Mouse (Mus musculus) limb, embryonic 11.5 days (tissue): Measurements from ENCODE around the gene Men1. TPM values are rescaled to one million over a fixed set of nuclear protein-coding genes. Genes with fewer than 3 reads are reported as not detected.

Experiments used
- ATAC-seq: fragments of 200-750 bp; cut with Nextera tagmentation; 2 replicates; pipeline ENCODE4 v1.8.0; 2017; ENCODE audit warnings: low read depth; ENCODE audit not compliant: insufficient number of reproducible peaks, low FRiP score, low TSS enrichment
- DNase-seq: peaks from one replicate; pipeline ENCODE4 v3.0.0-alpha.2; 2015; ENCODE audit warnings: low spot score
- H3K27ac ChIP-seq: fragments of 300-500 bp; sonication (generic); replicated peaks from 2 replicates; pipeline ENCODE4 v1.5.1; 2014; ENCODE audit warnings: low read depth, mild to moderate bottlenecking, low read length
- H3K27me3 ChIP-seq: fragments of 300-500 bp; sonication (generic); 2 replicates; pipeline ENCODE4 v1.6.1; 2014; ENCODE audit warnings: mild to moderate bottlenecking, low read length, mixed read lengths; ENCODE audit not compliant: control insufficient read depth, insufficient read depth
- H3K36me3 ChIP-seq: fragments of 300-500 bp; sonication (generic); 2 replicates; pipeline ENCODE4 v1.6.1; 2014; ENCODE audit warnings: mild to moderate bottlenecking, low read length, moderate library complexity, mixed read lengths; ENCODE audit not compliant: control insufficient read depth, insufficient read depth
- H3K4me1 ChIP-seq: fragments of 300-500 bp; sonication (generic); 2 replicates; pipeline ENCODE4 v1.6.1; 2014; ENCODE audit warnings: low read length, mixed read lengths; ENCODE audit not compliant: control insufficient read depth, insufficient read depth
- H3K4me2 ChIP-seq: fragments of 300-500 bp; sonication (generic); 2 replicates; pipeline ENCODE4 v1.6.1; 2014; ENCODE audit warnings: low read depth, mild to moderate bottlenecking, moderate library complexity; ENCODE audit not compliant: severe bottlenecking
- H3K4me3 ChIP-seq: fragments of 300-500 bp; sonication (generic); 2 replicates; pipeline ENCODE4 v1.5.1; 2014; ENCODE audit warnings: low read depth, low read length
- H3K9ac ChIP-seq: fragments of 300-500 bp; sonication (generic); 2 replicates; pipeline ENCODE4 v1.6.1; 2014; ENCODE audit warnings: mild to moderate bottlenecking, low read length
- H3K9me3 ChIP-seq: fragments of 300-500 bp; sonication (generic); 2 replicates; pipeline ENCODE4 v1.6.1; 2016; ENCODE audit warnings: low read length; ENCODE audit not compliant: control insufficient read depth
- WGBS: fragments of 180-500 bp; shearing (Covaris S2); extraction: QIAGEN DNeasy Blood & Tissue Kit; methylation state at CpG from one replicate; pipeline ENCODE4 v1.1.7; 2014; 5-methylcytosine and 5-hydroxymethylcytosine counted together
- polyA plus RNA-seq: library from polyadenylated mRNA; unstranded; fragments of >200 nt; fragmentation: Nextera tagmentation; extraction: Ambion mirVana; gene quantifications from 2 replicates; pipeline ENCODE4 v1.2.1, GENCODE M21; 2014

The Men1 gene
- polyA plus RNA-seq, 1 experiment from 2014 or later, result 65.3 TPM

DNA sequence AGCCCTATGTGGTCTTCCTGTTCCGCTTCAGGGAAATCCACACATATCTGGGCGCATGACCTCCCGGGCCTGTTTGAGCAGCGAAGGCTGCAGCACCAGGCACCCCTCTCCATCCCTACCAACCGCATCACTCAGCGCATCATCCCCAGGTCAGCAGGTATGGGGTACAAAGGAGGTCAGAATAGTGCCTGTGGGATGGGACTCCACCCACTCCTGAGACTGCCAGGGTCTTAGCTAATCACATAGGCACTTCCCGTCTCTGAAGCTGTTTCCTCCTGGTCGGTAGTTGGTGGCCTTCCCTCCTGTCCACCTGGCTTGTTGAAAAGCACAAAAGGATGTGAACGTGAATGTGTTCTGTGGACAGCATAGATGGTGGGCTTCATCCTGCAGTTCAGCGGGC, 11.9 kb downstream of the Men1 start:
- H3K4me2 ChIP-seq, result no peak overlapping the region
- DNase-seq, result no peak
- 88% methylated on average over 10 of the region's 10 CpGs for WGBS
- no peaks in the 10 kb centered on the region for H3K9me3 ChIP-seq
- no peak for ATAC-seq
- no peaks in the 10 kb centered on the region for H3K27me3 ChIP-seq
- peaks cover 11% of the 10 kb centered on the region for H3K4me1 ChIP-seq
- H3K4me3 ChIP-seq, result no peak overlapping the region
- H3K36me3 ChIP-seq, result peaks cover 3% of the 10 kb centered on the region; the same call in 1 of the 2 replicates
- no peak overlapping the region for H3K9ac ChIP-seq
- no peak overlapping the region for H3K27ac ChIP-seq

DNA sequence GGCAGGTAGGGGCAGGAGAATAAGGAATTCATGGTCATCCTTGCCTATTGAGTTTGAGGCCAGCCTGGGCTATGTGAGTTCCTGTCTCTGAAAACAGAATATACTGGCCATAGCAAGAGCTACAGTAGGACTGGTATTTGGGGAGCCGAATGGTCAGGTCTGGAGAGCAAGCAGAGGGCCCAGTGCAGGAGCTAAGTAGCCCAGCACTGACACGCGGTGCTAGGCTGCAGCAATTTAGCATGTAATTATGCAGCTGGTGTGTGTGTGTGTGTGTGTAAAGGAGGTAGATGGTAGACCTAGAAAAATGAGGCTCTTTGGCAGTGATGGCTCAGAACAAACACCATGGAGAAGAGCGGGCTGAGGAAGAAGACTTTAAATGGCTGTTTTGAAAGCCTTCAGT, 12.8 kb downstream of the Men1 start:
- 94% methylated on average over 4 of the region's 4 CpGs for WGBS
- no peaks in the 10 kb centered on the region for H3K9me3 ChIP-seq
- ATAC-seq (no peak), DNase-seq (no peak)
- H3K9ac ChIP-seq, result no peak overlapping the region
- H3K4me2 ChIP-seq, result no peak overlapping the region
- H3K4me1 ChIP-seq, result peaks cover 11% of the 10 kb centered on the region
- H3K27ac ChIP-seq, result no peak overlapping the region
- no peak overlapping the region for H3K4me3 ChIP-seq
- no peaks in the 10 kb centered on the region for H3K27me3 ChIP-seq
- peaks cover 3% of the 10 kb centered on the region; the same call in 1 of the 2 replicates for H3K36me3 ChIP-seq

DNA sequence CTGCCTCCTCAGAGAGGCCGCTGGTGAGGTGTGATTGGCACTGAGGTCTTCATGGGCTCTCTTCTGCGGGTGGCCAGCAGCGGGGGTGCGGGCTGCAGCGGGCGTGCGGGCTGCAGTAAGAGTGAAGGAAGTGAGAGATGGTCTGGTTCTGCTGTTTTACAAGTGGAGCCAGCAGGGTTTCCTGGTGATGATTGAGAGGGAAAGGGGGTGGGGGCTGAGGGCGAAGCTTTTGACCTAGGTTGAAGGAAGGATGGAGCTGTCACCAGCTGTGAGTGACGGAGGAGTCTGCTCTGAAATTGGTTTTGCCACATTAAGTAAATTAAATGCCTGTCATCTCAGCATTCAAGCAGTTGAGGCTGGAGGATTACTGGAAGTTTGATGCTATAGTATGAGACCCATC, 13.9 kb downstream of the Men1 start:
- H3K27me3 ChIP-seq, result no peaks in the 10 kb centered on the region
- DNase-seq, result no peak
- no peak overlapping the region for H3K9ac ChIP-seq
- peak overlapping the region; percentile 56; the same call in 1 of the 2 replicates for H3K27ac ChIP-seq
- no peak for ATAC-seq
- H3K4me3 ChIP-seq, result no peak overlapping the region
- no peaks in the 10 kb centered on the region for H3K9me3 ChIP-seq
- peaks cover 11% of the 10 kb centered on the region for H3K4me1 ChIP-seq
- peaks cover 2% of the 10 kb centered on the region; the same call in 1 of the 2 replicates for H3K36me3 ChIP-seq
- no peak overlapping the region for H3K4me2 ChIP-seq
- WGBS, result 34% methylated on average over 9 of the region's 9 CpGs

DNA sequence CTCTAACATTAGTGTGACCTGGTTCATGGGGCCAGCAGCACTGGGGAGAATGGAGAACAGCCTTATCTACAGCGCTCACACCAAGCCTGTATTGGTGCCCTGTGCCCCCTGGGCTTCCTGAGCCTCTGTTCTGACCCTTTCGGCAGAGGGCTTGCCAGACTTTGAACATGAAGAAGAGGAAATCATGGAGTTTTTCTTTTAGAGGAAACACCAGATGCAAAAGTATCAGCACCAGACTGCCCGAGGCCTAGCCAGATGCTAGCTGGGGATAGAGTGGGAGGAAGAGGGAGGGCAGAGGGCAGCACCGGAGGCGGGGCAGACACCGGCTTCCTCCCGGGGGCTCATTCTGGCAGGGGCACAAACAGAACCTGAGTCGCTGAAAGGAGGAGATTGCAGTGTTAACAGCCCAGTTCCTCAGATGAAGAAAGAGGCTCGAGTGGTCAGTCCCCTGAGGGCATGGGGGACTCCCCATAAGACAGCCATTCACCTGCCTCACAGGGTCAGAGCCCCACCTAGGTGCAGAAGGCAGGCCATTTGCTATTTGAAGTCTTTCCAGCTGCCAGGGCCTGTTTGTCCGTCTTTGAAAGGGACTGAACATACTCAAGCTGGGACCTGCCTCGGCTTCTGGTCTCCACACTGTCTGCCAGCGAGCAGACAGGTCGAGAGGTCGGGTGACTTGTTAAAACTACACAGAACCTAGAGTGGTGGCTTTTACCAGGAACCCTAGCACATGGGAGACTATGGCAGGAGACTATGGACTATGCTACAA, 14.6 kb downstream of the Men1 start:
- 19% methylated on average over 14 of the region's 14 CpGs for WGBS
- no peak overlapping the region for H3K9ac ChIP-seq
- H3K4me2 ChIP-seq, result no peak overlapping the region; the same call in 1 of the 2 replicates
- no peaks in the 10 kb centered on the region for H3K36me3 ChIP-seq
- no peak for ATAC-seq
- peak; percentile 64 for DNase-seq
- peak overlapping the region; percentile 79 for H3K27ac ChIP-seq
- no peak overlapping the region for H3K4me3 ChIP-seq
- H3K27me3 ChIP-seq, result no peaks in the 10 kb centered on the region
- peaks cover 11% of the 10 kb centered on the region for H3K4me1 ChIP-seq
- H3K9me3 ChIP-seq, result no peaks in the 10 kb centered on the region

DNA sequence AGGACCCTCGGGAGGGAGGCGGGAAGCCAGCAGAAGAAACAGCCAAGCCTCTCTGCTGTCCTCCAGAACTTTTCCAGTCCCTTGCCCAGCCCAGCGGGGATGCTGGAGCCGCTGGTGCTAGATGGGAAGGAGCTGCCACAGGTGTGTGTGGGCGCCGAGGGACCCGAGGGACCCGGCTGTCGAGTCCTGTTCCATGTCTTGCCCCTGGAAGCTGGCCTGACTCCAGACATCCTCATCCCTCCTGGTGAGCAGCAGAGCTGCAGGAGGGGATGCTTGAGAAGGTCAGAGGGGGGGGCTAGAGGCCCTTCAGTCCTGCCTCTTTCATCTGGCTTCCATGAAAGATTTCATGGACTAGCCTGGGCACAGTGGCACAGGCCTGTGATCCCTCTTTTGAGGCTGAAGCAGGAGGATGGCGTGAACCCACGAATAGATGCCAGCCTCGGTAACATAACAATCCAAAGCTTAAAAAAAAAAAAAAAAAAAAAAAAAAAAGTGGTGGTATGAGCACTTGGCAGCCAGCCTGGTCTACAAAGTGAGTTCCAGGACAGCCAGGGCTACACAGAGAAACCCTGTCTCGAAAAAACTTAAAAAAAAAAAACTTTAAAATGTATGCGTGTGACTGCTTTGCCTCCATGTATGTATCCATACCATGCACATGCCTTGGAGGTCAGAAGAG, 16.8 kb downstream of the Men1 start:
- peaks cover 11% of the 10 kb centered on the region for H3K4me1 ChIP-seq
- H3K27ac ChIP-seq, result no peak overlapping the region
- H3K27me3 ChIP-seq, result no peaks in the 10 kb centered on the region
- DNase-seq, result no peak
- no peaks in the 10 kb centered on the region for H3K9me3 ChIP-seq
- 70% methylated on average over 14 of the region's 14 CpGs for WGBS
- H3K36me3 ChIP-seq, result no peaks in the 10 kb centered on the region
- no peak for ATAC-seq
- no peak overlapping the region for H3K4me2 ChIP-seq
- no peak overlapping the region for H3K9ac ChIP-seq
- H3K4me3 ChIP-seq, result no peak overlapping the region

DNA sequence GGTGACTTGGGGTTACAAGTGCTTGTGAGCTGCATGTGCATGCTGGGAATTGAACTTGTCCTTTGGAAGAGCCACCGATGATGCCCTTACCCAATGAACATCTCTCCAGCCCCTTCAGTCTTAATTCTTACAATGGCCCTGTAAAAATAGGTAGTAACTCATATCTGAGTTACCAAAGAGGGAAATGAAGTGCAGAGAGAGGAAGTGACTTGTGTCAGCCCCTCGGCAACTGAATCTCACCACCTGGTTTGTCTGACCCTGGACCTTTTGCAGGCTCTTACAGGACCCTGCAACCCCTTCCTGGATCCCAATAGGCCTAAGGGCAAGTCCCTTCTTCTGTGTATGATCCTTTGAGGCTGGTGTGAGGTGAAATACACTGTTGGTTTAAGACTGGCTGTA, 17.3 kb downstream of the Men1 start:
- Histone ChIP-seq H3K9ac (no peak overlapping the region), H3K27me3 (no peaks in the 10 kb centered on the region), H3K4me1 (peaks cover 11% of the 10 kb centered on the region), H3K27ac (no peak overlapping the region), H3K36me3 (no peaks in the 10 kb centered on the region), H3K4me2 (no peak overlapping the region), H3K4me3 (no peak overlapping the region), H3K9me3 (no peaks in the 10 kb centered on the region)
- no peak for ATAC-seq
- DNase-seq, result no peak
- 83% methylated on average over 2 of the region's 2 CpGs for WGBS

DNA sequence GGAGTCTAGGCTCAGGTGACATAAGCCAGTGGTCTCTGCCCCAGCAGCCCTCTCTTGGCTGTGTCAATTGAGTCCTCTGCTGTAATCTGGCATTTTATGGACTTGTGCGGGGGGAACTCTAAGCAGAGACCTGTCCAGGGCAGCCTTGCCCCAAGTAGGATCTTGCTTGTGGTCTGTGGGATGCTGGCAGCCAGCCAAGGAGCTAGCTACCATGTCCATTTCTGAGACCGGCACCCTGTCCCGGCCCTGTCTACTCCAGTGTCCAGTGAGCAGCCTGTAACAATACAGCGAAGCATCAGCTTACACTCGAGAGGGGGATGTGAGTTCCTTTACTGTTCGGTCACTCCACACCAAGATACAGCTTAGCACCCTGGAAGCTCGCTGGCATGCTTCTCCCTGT, 19.3 kb downstream of the Men1 start:
- H3K27ac ChIP-seq, result no peak overlapping the region
- no peaks in the 10 kb centered on the region for H3K36me3 ChIP-seq
- no peak for ATAC-seq
- no peak overlapping the region for H3K4me2 ChIP-seq
- no peaks in the 10 kb centered on the region for H3K9me3 ChIP-seq
- whole genome bisulfite sequencing, result 93% methylated on average over 7 of the region's 7 CpGs
- no peaks in the 10 kb centered on the region for H3K27me3 ChIP-seq
- H3K4me1 ChIP-seq, result peaks cover 6% of the 10 kb centered on the region
- no peak overlapping the region for H3K9ac ChIP-seq
- no peak for DNase-seq
- H3K4me3 ChIP-seq, result no peak overlapping the region

DNA sequence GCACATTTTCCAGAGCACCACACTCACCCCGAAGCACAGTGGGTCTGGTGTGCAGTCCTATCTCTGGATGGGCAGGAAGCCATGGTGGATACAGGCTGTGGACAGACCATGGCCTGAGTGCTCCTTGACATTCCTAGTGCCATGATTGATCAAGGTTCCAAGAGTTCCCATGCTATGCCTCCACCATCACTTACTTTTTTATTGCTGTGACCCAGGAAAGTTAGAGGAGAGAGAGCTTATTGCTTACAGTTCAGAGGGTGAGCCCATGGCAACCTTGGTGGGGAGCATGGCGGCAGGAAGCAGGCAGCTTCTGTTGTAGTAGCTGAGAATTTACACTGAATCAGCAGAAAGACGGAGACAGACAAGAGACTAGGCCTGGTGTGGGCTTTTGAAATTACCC, 26.5 kb downstream of the Men1 start:
- H3K4me1 ChIP-seq, result peaks cover 6% of the 10 kb centered on the region; the same call in 1 of the 2 replicates
- DNase-seq, result no peak
- H3K4me3 ChIP-seq, result no peak overlapping the region
- no peaks in the 10 kb centered on the region for H3K27me3 ChIP-seq
- H3K9ac ChIP-seq, result no peak overlapping the region
- peaks cover 10% of the 10 kb centered on the region for H3K36me3 ChIP-seq
- no peak overlapping the region for H3K4me2 ChIP-seq
- no peak overlapping the region for H3K27ac ChIP-seq
- ATAC-seq, result no peak
- 89% methylated on average over 3 of the region's 3 CpGs for WGBS
- H3K9me3 ChIP-seq, result no peaks in the 10 kb centered on the region
